Mouse (Mus musculus) c-Kit-positive CD71-positive TER-119-negative erythroid progenitor cells, embryonic 14.5 days (primary cell): ENCODE results near the gene Matk.

ENCODE experiments used
- DNase-seq: peaks from one replicate; pipeline ENCODE4 v3.0.0-alpha.2; 2013; ENCODE audit warnings: low read depth

Matk gene

DNA sequence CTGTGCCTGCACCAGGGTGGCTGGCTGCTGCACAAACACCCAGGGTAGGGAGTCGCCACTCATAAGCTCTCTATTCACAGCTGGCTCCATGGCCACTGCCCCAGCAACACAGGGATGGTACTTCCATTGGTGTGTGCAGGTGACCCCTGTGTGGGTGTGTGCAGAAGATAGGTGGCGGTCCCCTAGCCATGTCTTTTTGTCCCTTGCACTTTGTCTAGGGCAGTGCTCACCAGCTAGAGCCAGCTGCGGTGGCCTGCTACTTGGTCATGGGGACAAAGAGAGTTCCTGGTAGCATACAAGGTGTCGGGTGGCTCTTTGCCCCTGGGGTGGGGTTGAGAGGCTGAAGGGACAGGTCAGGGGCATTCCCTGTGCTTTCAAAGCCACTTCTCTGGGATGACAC lies 8.6 kb upstream of the Matk start:
- DNase-seq, result no peak

DNA sequence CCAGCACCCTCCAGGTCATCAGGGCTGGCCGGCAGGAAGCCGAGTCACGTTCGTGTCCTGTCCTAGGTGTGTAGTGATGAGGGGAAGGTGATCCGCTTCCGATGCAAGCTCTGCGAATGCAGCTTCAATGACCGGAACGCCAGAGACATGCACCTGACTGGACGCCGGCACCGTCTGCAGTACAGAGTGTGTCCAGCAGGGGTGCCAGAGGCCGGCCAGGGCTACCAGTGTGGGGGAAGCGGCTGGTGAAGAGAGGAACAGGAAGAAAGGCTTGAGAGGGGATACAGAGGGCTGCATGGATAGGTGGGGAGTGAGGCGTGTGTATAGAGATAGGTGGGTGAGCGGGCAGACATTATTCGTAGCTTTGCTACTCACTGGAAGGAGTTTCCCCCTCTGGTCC lies 8.1 kb upstream of the Matk start:
- no peak for DNase-seq

DNA sequence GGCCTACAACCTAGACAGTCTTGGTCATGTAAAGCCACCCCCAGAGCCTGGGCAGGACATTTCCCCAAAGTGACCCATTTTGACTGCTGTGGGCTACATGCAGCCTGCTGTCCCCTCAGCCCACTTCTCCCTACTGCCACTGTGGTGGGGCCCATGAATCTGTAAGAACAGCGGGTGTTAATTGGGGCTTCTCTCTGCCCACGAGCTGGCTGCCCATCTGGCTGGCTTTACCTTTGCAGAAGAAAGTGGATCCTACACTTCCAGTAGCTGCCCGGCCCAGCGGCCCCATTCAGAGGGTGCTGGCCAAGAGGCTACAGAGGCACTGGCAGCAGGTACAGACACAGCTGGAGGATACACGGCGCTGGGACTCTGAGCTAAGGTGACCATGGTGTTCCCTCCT lies 7.6 kb upstream of the Matk start:
- no peak for DNase-seq

DNA sequence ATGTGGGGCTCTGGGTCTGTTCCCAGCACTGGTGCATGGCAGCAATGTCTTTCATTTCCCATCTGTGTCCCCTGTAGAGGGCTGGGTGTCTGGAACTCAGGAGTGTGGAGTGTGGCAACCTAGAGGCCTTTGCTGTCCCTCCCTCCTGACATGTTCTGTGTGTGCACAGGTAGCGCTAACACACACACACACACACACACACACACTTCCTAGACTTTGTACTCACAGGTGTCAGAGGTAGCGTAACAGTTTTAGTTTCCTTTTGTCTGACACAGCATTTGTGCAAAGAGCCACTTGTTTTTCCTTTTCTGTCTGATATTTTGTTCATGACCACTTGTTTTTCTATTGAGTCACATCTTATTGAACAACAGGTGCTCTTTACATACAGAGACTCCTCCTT lies 4.9 kb upstream of the Matk start:
- no peak for DNase-seq

DNA sequence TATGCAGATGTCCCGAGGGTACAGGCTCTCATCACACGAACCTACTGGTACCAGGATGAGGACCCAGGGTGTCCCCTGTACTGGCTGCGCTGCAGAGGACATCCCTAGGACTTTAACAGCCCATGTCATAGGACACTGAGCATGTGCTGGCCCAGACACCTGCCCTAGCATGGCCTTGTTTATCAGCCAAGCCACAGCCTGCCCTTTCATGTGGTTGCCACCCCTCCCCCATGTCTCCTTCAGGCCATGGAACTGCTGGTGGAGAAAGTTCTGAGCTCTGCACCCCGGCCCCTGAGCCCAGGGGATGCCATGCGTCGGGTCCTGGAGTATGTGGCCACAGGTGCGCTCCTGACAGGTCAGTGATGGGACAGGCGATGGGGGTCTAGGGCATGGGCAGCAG lies 3.3 kb upstream of the Matk start:
- no peak for DNase-seq

DNA sequence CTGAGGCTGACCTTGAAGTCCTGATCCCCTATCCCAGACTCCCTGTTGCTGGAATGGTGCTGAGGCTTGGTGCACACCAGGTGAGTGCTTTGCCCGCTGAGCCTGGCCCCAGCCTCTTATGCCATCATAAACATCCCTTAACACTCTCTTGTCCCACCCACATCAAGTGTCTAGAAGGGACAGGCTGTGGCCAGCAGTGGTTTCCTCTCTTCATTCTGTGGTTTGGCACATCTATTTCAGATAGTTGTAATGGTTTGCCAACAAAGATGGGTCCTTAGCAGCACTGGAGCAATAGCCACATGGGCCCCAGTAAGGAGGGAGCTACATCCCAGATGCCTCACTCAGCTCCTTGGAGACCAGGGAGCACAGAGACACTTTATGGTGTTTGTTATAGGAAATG lies 2.2 kb downstream of the Matk start:
- DNase-seq, result no peak

DNA sequence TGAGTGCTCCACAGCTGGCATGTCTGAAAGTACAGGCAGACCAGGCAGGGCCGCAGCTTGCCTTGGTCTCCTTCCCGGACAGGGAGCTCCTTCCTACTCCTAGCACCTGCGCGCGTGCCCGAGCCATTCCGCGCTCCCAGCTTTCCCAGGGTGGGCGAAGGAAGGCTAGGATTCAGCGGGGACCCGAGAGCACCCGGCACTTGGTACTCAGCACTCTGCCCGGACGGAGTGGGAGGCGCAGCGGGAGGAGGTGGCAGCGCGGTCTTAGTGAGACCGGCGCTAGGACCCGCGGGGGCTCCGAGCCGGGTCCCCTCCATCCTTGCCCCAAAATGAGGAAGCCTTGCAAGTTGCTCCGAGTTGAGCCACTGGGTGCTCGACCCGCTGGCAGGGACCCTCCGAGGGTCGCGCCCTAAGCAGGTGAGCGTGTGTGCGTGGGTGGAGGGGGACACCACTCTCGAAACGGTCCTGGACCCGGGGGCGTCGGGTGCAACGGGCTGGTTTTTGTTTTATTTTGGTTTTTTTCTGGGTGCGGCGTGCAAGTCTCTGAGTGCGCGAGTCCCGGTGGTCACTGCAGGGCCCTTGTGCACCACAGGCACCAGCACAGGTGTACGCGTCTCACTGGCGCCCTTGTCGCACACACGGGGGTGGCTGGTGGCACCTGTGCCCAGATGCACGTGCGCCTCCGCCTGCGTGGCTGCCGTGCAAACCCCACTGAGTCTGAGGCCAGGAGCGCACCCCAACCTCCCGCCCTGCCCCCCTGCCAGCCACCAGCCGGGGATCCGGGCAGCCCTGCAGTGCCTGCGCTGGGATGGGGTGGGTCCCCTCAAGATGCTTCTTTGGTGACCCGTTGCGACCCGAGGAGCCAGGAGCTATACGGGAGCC lies 4.7 kb downstream of the Matk start:
- DNase-seq, result no peak

DNA sequence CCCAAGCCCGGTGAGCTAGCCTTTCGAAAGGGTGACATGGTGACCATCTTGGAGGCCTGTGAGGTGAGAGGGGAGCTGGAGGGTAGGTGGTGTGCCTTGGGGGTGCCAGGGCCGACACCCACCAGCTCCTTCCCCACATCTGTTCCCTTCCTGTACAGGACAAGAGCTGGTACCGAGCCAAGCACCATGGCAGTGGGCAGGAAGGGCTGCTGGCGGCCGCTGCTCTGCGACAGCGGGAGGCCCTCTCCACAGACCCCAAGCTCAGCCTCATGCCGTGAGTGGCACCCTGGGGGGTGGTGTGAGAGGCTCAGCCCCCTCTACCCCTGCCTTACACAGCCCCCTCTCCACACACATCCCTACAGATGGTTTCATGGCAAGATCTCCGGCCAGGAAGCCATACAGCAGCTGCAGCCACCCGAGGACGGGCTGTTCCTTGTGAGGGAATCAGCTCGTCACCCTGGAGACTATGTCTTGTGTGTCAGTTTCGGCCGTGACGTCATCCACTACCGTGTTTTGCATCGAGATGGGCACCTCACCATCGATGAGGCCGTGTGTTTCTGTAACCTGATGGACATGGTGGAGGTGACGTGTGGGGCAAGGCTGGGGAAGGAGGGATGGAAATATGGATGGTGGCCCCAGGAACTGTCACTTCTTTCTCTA lies 6.6 kb downstream of the Matk start:
- DNase-seq, result no peak

DNA sequence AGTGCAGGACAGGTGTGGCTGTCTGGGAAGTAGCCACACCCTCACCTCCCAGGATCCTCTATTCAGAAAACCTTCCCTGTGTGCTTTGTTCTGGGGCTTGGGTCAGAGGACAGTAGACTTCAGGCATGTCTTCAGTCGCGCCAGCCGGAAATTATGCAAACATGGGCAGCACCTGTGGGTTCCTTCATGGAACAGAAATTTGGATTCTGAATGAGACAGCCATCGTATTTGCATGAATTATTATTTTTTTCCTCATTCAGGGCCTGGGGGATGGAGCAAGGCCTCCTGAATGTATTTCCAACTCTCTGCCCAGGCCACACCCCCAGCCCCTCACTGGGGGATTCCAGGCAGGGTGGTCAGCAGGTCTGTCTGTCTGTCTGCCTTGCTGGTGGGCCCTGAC lies 8.3 kb downstream of the Matk start:
- no peak for DNase-seq

DNA sequence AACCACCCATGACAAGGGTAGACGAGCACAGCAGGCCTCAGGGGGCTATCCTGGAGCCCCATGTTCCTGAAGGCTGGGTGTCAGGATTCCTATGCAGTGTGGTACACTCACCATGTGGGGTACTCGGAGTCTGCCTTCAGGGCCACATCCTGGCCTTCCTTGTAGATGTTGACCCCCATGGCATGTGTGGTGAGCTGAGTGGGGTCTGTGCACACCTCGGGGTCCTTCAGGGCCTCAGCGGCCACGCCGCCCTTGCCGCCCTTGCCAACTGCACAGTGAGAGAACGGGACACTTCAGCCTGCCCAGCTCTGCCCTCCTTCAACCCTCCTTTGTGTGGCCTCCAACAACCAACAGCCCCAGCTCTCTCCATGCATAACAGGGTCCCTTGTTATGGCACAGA lies 12.8 kb downstream of the Matk start:
- DNase-seq, result no peak

DNA sequence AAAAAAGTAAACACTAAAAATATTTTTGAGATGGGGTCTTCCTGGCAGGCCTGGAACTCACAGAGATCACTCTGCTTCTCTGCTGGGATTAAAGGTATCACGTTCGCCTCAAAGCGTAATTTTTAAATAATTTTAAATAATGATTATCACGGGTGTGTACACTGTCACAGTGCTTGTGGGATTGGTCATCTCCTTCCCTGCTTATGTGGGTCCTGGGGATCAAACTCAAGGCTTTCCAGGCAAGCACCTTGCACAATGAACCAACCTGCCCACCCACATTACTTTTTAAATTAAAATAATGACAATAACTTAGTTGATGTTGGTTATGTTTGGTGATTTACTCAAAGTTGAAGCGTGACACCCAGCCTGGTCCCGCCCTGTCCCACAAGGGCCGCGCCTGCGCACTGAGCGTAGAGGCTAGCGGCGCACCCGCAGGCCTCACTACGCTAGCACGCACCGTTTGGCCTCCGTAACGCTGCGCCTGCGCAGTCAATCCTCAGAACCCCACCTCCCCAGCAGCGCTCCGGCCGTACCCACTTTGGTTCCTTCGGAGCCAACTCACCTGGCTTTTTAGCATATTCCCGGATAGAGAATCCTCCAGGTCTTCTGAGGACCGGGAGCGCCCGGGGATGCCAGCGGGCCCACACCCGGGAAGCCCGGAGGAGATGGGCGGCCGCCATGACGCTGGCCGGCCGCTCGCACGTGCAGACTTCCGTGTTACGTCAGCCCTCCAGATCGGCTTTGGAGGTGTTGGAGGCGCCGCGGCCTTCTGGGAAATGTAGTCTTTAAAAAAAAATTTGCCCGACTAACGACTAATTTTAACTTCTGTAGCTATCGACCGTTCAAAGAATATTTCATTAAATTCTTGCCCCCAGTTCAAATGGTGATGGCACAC lies 13.7 kb downstream of the Matk start, which contains the start of the genes Mrpl54 and Apba3:
Gene Mrpl54, minus strand, starts transcription at position 724 of the 895 bp plus-strand sequence.
Gene Apba3, plus strand, starts transcription at position 750 of the 895 bp plus-strand sequence.
- DNase-seq, result peak; percentile 95

DNA sequence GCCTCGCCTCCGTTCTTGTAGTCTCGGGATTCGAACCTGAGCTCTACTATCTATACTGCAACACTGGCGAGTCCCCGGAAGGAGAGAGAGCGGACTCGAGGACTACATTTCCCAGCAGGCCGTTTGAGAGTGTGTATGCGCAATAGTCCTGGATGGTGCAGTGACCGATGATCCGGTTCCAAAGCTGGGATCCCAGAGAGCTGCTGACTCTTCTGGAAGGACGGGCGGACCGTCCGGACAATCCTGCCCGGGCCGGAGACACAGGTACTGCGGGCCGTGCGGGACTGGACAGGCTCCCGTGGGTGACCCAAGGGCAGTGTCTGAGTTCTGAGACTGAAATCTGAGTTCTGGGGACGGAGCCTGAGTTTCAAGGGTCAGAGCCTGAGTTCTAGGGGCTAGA lies 15.3 kb downstream of the Matk start:
- DNase-seq, result peak; percentile 71

DNA sequence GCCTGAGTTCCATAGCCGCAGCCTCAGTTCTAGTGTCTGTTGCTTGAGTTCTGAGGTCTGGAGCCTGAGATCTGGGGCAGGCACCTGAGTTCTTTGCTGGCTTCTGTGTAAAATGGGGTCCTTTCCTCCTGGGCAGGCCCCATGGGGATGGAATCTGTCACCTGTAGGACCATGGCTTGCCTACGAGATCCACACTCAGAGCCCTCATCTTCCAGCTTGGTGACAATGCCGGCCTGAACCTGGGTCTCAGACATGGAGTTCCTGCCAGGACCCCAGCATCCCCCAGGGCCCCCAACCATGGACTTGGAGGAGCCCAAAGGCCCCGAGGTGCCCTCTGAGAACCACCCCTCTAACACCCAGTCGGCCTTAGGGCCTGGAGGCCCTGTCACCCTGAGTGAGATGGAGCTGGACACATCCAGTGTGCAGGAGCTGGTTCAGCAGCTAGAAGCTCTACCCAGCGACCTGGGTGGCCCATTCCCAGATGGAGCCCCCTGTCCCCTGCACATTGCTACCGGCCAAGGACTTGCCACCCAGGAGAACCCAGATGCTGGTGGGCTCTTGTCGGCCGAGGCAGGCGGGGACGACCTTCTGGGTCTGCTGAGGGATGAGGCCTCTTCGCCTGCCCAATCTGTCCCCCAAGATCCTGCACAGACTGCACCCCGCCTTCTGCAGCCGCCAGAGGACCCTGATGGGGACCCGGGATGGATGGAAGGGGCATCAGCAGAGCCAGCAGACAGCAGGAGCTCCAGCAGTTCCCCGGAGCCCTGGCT lies 16.1 kb downstream of the Matk start:
- DNase-seq, result no peak

DNA sequence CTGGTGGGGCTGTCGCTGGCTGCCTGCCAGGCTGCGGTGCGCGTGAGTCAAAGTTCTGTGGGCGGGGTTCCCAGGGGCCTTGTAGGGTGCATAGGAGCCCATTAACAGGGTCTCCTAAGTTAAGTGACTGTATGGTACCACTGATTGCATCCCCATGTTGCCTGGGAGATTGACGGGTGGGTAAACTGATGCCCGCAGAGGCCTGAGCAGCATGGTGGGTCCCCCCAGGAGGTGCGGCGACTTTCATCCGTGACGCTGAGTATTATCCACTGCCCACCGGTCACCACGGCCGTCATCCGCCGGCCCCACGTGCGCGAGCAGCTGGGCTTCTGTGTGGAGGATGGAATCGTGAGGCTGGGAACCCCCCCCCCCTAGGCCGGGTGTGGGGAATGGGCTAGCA lies 19.6 kb downstream of the Matk start:
- DNase-seq, result no peak

DNA sequence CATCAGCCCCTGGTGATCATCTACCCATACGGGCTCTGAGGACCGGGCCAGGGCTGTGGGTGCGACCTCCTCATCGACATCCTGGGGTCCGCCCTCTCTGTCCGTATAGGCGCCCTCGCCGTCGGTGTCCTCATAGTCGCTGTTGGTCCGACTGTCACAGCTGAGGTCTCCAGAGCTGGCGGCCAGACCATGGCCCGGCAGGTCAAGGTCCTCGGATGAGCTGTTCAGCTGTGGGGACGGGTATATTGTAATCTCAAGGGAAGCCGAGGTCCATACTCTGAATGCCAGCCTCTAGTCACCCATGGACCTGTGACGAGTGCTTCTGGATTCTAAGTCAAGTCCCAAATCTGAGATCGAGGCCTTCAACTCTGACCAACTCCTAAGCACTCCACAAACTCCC lies 21.1 kb downstream of the Matk start:
- no peak for DNase-seq

DNA sequence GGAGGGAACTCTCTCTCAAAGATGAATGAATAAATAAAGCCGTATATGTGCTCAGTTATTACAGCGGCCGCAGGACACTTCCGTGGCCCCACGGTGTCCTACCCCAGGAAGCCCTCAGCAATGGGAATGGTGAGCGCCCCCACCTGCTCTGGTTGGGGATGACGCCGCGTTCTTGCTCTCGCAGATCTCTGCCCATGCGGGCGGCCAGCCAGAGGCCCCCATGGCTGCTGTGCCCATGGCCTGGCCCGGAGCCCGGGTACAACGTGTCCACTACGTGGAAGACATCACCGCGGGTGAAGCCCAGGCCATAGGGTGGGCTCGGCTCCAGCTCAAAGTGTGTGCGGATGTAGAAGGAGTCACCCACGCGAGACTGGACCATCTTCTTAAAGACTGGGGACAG lies 24.9 kb downstream of the Matk start:
- no peak for DNase-seq

DNA sequence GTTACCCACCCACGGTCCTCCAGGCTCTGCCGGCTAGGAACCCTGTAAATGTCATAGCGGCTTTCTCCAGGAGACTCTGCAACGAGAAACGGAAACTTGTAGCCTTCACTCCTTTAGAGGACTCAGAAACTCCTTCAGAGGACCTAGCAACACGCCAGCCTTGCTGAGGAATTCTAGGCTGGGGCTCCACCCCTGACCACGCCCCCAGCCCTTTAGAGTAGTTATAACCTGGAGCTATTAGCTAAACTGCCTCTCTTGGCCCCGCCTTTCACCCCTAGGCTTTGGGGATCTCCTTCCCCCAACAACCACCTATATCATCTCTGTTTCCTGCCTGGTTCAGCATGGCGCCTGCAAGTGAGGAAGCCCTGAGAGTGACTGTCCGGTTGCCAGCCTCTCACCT lies 26.8 kb downstream of the Matk start:
- no peak for DNase-seq

DNA sequence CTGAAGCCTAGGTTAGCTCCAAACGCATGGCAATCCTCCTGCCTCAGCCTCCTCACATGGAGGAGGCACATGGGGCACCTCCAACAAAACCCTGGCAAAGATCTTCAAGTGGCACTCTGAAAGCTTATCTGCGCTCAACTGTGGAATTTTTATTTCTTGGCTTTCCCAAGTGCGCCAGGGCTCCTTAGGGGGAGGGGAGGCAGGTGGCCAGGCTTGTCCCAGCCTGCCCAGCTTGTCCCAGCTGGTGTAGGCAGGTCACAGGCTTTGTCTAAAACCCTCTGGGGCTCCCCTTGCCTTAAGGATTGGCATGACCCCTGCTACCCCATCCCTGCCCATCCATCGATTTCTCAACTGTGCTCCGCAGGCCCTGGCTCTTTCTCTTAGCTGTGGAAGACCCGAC lies 31.5 kb downstream of the Matk start:
- no peak for DNase-seq

DNA sequence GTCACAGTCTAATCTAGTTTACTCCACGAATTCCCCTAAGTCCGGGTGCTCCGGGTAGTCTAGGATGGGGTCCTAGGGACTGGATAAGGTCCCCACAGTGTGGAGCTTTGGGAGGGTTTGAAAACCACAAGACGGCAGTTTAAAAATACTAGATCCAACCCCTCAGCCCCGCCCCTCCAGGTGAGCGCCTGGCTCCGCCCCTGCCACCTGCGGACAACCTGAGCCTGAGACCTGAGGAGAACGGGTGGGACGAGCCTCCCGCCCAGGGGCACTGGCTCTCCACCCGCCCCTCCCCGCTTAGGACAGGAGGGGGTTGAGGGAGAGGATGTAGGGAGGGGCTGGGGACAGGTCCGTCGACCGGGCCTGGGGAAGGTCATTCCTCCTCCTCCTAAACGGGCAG lies 32.0 kb downstream of the Matk start:
- DNase-seq, result no peak

DNA sequence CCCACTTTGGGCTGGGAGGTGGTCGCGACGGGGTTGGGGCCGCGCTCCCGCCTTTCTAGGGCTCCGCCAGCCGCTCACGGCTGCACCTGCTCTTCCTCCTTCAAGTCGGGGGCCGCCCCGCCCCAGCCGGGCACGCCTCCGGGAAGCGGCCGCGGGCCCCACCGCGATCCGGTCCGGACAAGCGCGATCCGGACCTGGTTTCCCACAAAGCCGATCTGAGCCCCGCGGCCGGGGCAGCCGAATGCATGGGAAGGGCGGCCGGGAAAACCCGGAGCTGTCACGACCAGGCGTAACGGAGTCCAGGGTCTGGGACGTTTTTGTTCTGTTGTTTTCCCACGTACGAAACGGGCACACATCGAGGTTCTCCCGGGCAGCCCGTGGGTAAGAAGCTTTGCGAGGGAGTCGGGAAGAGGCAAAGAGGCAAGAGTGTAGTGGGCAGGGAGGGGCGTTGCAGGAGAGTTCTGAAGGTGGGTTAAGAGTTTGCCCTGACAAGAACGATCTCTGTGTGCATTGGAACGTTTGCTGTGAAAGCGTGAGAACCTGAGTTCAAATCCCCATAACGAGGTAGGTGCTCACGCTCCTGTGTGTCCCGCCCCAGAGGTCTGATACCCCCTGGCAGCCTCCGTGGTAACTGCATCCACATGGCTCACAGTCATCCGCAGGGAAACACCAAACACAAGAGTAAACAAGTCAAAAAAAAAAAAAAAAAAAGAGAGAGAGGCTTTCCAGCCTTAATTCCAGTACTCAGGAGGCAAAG lies 33.1 kb downstream of the Matk start:
- peak; percentile 88 for DNase-seq

DNA sequence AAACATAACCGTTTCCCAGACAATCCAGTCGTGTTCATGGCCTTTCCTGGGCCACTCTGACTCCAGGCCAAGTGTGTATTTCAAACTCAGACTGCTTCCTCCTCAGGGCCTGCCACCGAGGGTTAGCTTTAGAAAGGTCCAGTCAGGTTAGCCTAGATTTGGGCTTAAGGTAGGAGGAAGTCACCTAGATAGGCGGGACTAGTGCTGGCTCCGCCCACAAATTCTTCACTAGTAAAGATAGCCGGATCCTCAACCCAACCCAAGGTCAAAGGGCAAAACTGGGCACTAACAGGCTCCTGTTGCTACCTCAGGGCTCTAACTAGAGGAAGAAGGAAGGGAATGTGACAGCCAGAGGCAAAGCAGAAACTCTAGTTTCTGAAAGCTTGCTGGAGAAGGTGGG lies 33.9 kb downstream of the Matk start:
- no peak for DNase-seq
